Mouse (Mus musculus) MEL (cell line): ENCODE data around the gene Gsg1l. TPM values are rescaled to one million over a fixed set of nuclear protein-coding genes. Genes with fewer than 3 reads are reported as not detected.

ENCODE experiments used
- DNase-seq: peaks from one replicate; pipeline ENCODE4 v3.0.0; 2011; ENCODE audit warnings: low read depth, low spot score
- H3K27ac ChIP-seq: 2 replicates; pipeline ENCODE4 v1.5.1; 2012; ENCODE audit warnings: low read depth, mild to moderate bottlenecking, control low read depth, low read length, moderate library complexity; ENCODE audit not compliant: control insufficient read depth
- H3K27me3 ChIP-seq, 2 experiments: fragments of 150-350 bp in 1 of 2; sonication (generic) in 1 of 2; 2 replicates each; pipeline ENCODE4 v1.6.1; 2012; ENCODE audit warnings: low read length in 2 of 2, mild to moderate bottlenecking in 2 of 2, improper control_type of control experiment in 1 of 2, moderate library complexity in 1 of 2; ENCODE audit not compliant: insufficient read depth in 2 of 2, control insufficient read depth in 1 of 2
- H3K36me3 ChIP-seq, 2 experiments: 2 replicates each; pipeline ENCODE4 v1.6.1; 2012 to 2014; ENCODE audit warnings: low read length in 2 of 2, improper control_type of control experiment in 1 of 2, inconsistent platforms in 1 of 2, mild to moderate bottlenecking in 1 of 2; ENCODE audit not compliant: insufficient read depth in 2 of 2, control insufficient read depth in 1 of 2
- H3K4me1 ChIP-seq, 2 experiments: fragments of 150-350 bp in 1 of 2; sonication (generic) in 1 of 2; 2 replicates each; pipeline ENCODE4 v1.6.1; 2012; ENCODE audit warnings: low read length in 2 of 2, improper control_type of control experiment in 1 of 2, mild to moderate bottlenecking in 1 of 2; ENCODE audit not compliant: insufficient read depth in 2 of 2, control insufficient read depth in 1 of 2
- H3K4me3 ChIP-seq, 2 experiments: fragments of 150-350 bp in 1 of 2; sonication (generic) in 1 of 2; 2 replicates each; pipeline ENCODE4 v1.5.1; 2012; ENCODE audit warnings: low read depth in 2 of 2, low read length in 2 of 2, mild to moderate bottlenecking in 2 of 2, moderate library complexity in 2 of 2, control low read depth in 1 of 2, improper control_type of control experiment in 1 of 2; ENCODE audit not compliant: control insufficient read depth in 1 of 2, insufficient read depth in 1 of 2
- H3K79me2 ChIP-seq: 2 replicates; pipeline ENCODE4 v1.6.1; 2012; ENCODE audit warnings: mild to moderate bottlenecking, low read length, moderate library complexity; ENCODE audit not compliant: control insufficient read depth, poor library complexity, insufficient read depth
- H3K9ac ChIP-seq: 2 replicates; pipeline ENCODE4 v1.6.1; 2012; ENCODE audit warnings: low read depth, mild to moderate bottlenecking, control low read depth, low read length, moderate library complexity; ENCODE audit not compliant: control insufficient read depth, poor library complexity, severe bottlenecking
- H3K9me3 ChIP-seq: fragments of 150-350 bp; sonication (generic); replicated peaks from 2 replicates; pipeline ENCODE4 v1.6.1; 2012; ENCODE audit warnings: mild to moderate bottlenecking, low read length, improper control_type of control experiment, moderate library complexity; ENCODE audit not compliant: insufficient read depth
- CHD1 ChIP-seq: IDR thresholded peaks from 2 replicates; pipeline ENCODE4 v1.6.1; 2012; ENCODE audit warnings: low read depth, mild to moderate bottlenecking, inconsistent platforms, low read length, improper control_type of control experiment
- CTCF ChIP-seq, 3 experiments: IDR thresholded peaks in 2 of 3; conservative IDR thresholded peaks in 1 of 3; 2 replicates each; pipeline ENCODE4 v1.5.1; 2011 to 2012; ENCODE audit warnings: low read length in 3 of 3, low read depth in 2 of 3, mild to moderate bottlenecking in 2 of 3, improper control_type of control experiment in 1 of 3, inconsistent platforms in 1 of 3, mixed read lengths in 1 of 3, moderate library complexity in 1 of 3; ENCODE audit not compliant: control insufficient read depth in 1 of 3, insufficient read depth in 1 of 3, poor library complexity in 1 of 3, severe bottlenecking in 1 of 3
- E2F4 ChIP-seq: IDR thresholded peaks from 2 replicates; pipeline ENCODE4 v1.6.1; 2011; ENCODE audit warnings: low read depth, low read length, improper control_type of control experiment, borderline replicate concordance
- ELF1 ChIP-seq: IDR thresholded peaks from 2 replicates; pipeline ENCODE4 v1.6.1; 2014; ENCODE audit warnings: low read depth, mild to moderate bottlenecking, inconsistent platforms, low read length, improper control_type of control experiment, moderate library complexity
- EP300 ChIP-seq, 2 experiments: IDR thresholded peaks; 2 replicates each; pipeline ENCODE4 v1.6.1; 2011; ENCODE audit warnings: improper control_type of control experiment in 2 of 2, low read length in 2 of 2, low read depth in 1 of 2, mild to moderate bottlenecking in 1 of 2
- ETS1 ChIP-seq: IDR thresholded peaks from 2 replicates; pipeline ENCODE4 v1.6.1; 2012; ENCODE audit warnings: low read depth, mild to moderate bottlenecking, inconsistent platforms, low read length, improper control_type of control experiment, moderate library complexity
- KAT2A ChIP-seq: conservative IDR thresholded peaks from 2 replicates; pipeline ENCODE4 v1.6.1; 2012; ENCODE audit warnings: low read depth, low read length, improper control_type of control experiment, inconsistent platforms
- MXI1 ChIP-seq: IDR thresholded peaks from 2 replicates; pipeline ENCODE4 v1.6.1; 2011; ENCODE audit warnings: mild to moderate bottlenecking, low read depth, low read length, improper control_type of control experiment
- MYC ChIP-seq: IDR thresholded peaks from 2 replicates; pipeline ENCODE4 v1.6.1; 2011; ENCODE audit warnings: low read depth, mild to moderate bottlenecking, low read length, improper control_type of control experiment, moderate library complexity
- POLR2AphosphoS2 ChIP-seq: IDR thresholded peaks from 2 replicates; pipeline ENCODE4 v1.6.1; 2011; ENCODE audit warnings: low read length, improper control_type of control experiment
- RAD21 ChIP-seq: IDR thresholded peaks from 2 replicates; pipeline ENCODE4 v1.6.1; 2011; ENCODE audit warnings: mild to moderate bottlenecking, low read depth, low read length, improper control_type of control experiment
- RCOR1 ChIP-seq: IDR thresholded peaks from 2 replicates; pipeline ENCODE4 v1.6.1; 2012; ENCODE audit warnings: low read depth, mild to moderate bottlenecking, inconsistent platforms, low read length, improper control_type of control experiment
- SIN3A ChIP-seq: IDR thresholded peaks from 2 replicates; pipeline ENCODE4 v1.6.1; 2012; ENCODE audit warnings: low read length, improper control_type of control experiment, inconsistent platforms
- TAL1 ChIP-seq: IDR thresholded peaks from 2 replicates; pipeline ENCODE4 v1.6.1; 2012; ENCODE audit warnings: mild to moderate bottlenecking, inconsistent platforms, low read length, moderate library complexity, mixed read lengths
- USF1 ChIP-seq: IDR thresholded peaks from 2 replicates; pipeline ENCODE4 v1.6.1; 2014; ENCODE audit warnings: low read depth, mild to moderate bottlenecking, inconsistent platforms, low read length, improper control_type of control experiment, moderate library complexity
- ZKSCAN1 ChIP-seq: IDR thresholded peaks from 2 replicates; pipeline ENCODE4 v1.6.1; 2012; ENCODE audit warnings: low read depth, mild to moderate bottlenecking, inconsistent platforms, low read length, improper control_type of control experiment, moderate library complexity
- polyA plus RNA-seq, 2 experiments: library from polyadenylated mRNA; stranded (reverse) in 1 of 2; unstranded in 1 of 2; fragments of >175 nt in 1 of 2; fragments of >200 nt in 1 of 2; gene quantifications; 2 replicates each; pipeline versions ENCODE4 v1.2.1 to v1.2.4; 2012; ENCODE audit warnings: low replicate concordance in 2 of 2, low read depth in 1 of 2; ENCODE audit not compliant: insufficient read length in 2 of 2, insufficient read depth in 1 of 2, missing spikeins in 1 of 2
- total RNA-seq: library from RNA; depleted of rRNA; stranded (reverse); fragments of 300-350 nt; gene quantifications from 2 replicates; pipeline ENCODE4 v1.2.3, GENCODE M21; 2012

Gene Gsg1l
- total and polyA plus RNA-seq, 3 experiments = not detected

- H3K4me1 ChIP-seq = no peaks in the 10 kb centered on the region
- H3K36me3 ChIP-seq = no peaks in the 10 kb centered on the region
- H3K4me3 ChIP-seq = no peak overlapping the region
- no peaks in the 10 kb centered on the region for H3K27me3 ChIP-seq
- no peak for TF ChIP-seq ZKSCAN1
- TF ChIP-seq ELF1 = no peak
- TF ChIP-seq E2F4 = no peak
- TF ChIP-seq SIN3A = no peak
- no peak overlapping the region for H3K9ac ChIP-seq
- H3K27ac ChIP-seq = no peak overlapping the region
- DNase-seq = no peak
- no peaks in the 10 kb centered on the region for H3K79me2 ChIP-seq
- H3K9me3 ChIP-seq = no peaks in the 10 kb centered on the region
These were observed 208.2 kb downstream of the Gsg1l start for GRCm38 (mm10) chr7:125873971-125874495.

GRCm38 (mm10) chr7:125872874-125873273 is 209.3 kb downstream of the Gsg1l start:
- H3K4me3 ChIP-seq = no peak overlapping the region
- H3K27ac ChIP-seq = no peak overlapping the region
- no peak for DNase-seq
- no peak overlapping the region for H3K9ac ChIP-seq
- no peaks in the 10 kb centered on the region for H3K27me3 ChIP-seq
- no peaks in the 10 kb centered on the region for H3K36me3 ChIP-seq
- H3K4me1 ChIP-seq = no peaks in the 10 kb centered on the region
- H3K9me3 ChIP-seq = no peaks in the 10 kb centered on the region
- TF ChIP-seq CTCF (IDR thresholded peaks at IDR 0.05 in 2 of 3, conservative IDR thresholded peaks at IDR 0.05 in 1 of 3; ENCODE audit: control insufficient read depth in 1 of 3, insufficient read depth in 1 of 3, low read depth in 2 of 3, low read length in 3 of 3, poor library complexity in 1 of 3, severe bottlenecking in 1 of 3) = no peak
- no peak for TF ChIP-seq EP300 (IDR thresholded peaks at IDR 0.05; ENCODE audit: low read depth in 1 of 2, low read length in 2 of 2)
- no peak for TF ChIP-seq KAT2A
- no peak for TF ChIP-seq RCOR1
- TF ChIP-seq MXI1 = no peak
- no peak for TF ChIP-seq CHD1
- TF ChIP-seq, all 39 proteins: peak for 0
- H3K79me2 ChIP-seq = no peaks in the 10 kb centered on the region

GRCm38 (mm10) chr7:125872202-125872580 is 210.0 kb downstream of the Gsg1l start:
- H3K4me1 ChIP-seq = no peaks in the 10 kb centered on the region
- DNase-seq = no peak
- no peak for TF ChIP-seq ETS1
- no peak for TF ChIP-seq MYC
- no peak for TF ChIP-seq CHD1
- no peak for TF ChIP-seq USF1
- TF ChIP-seq RAD21 = no peak
- TF ChIP-seq TAL1 = no peak
- TF ChIP-seq E2F4 = no peak
- TF ChIP-seq POLR2AphosphoS2 = no peak
- TF ChIP-seq, all 39 proteins: peak for 0
- Histone ChIP-seq H3K4me3 (no peak overlapping the region), H3K9me3 (no peaks in the 10 kb centered on the region), H3K36me3 (no peaks in the 10 kb centered on the region), H3K27ac (no peak overlapping the region), H3K79me2 (no peaks in the 10 kb centered on the region), H3K9ac (no peak overlapping the region), H3K27me3 (no peaks in the 10 kb centered on the region)
